Mouse (Mus musculus) heart, adult 2 months (tissue): Measurements from ENCODE around the gene Rpl3.

Experiments used
- CTCF ChIP-seq: fragments of 200-600 bp; IDR thresholded peaks from 2 replicates; pipeline ENCODE4 v1.8.1; 2022; ENCODE audit warnings: antibody characterized with exemption, mild to moderate bottlenecking, moderate library complexity
- EP300 ChIP-seq: fragments of 200-500 bp; IDR thresholded peaks from 2 replicates; pipeline ENCODE4 v1.6.1; 2011; ENCODE audit warnings: low read depth, low read length, control low read depth; ENCODE audit not compliant: insufficient read depth
- POLR2A ChIP-seq: fragments of 200-500 bp; IDR thresholded peaks from 2 replicates; pipeline ENCODE4 v1.6.1; 2011; ENCODE audit warnings: mild to moderate bottlenecking, low read depth, low read length, control low read depth; ENCODE audit not compliant: insufficient read depth

- TF ChIP-seq POLR2A (no peak; the same call in 1 of the 2 replicates), CTCF (no peak), EP300 (no peak)
These were observed 8.9 kb downstream of the Rpl3 start for GRCm38 (mm10) chr15:80082661-80083275.
